In genomic region chr1:78845661-78846060, GRCm38 (mm10) we compare ENCODE assay signal across 26 mouse cellular contexts. TPM values are rescaled to one million over a fixed set of nuclear protein-coding genes. Genes with fewer than 3 reads are reported as not detected.
DNase-seq lines count a peak whose midpoint lies in the region; ATAC-seq and TF ChIP-seq lines count a peak whose summit lies in the region.
"Had no signal": no experiment of that assay in that cellular context is flagged by ENCODE, and none has a peak within 500 bp of the region (broad histone marks: within the 10 kb centered on the region; RNA-seq: fewer than 3 reads in every experiment).

No protein-coding gene starts in this region.

- no peak overlapping the region for H3K27ac ChIP-seq in forebrain, postnatal 0 days (ENCODE audit: low read depth, low read length)
- no peak overlapping the region for H3K27ac ChIP-seq in forebrain, embryonic 10.5 days
- no peak overlapping the region for H3K27ac ChIP-seq in heart, embryonic 11.5 days (ENCODE audit: low read depth, low read length)
- H3K27ac ChIP-seq in hindbrain, embryonic 16.5 days (ENCODE audit: low read depth, low read length): no peak overlapping the region
- no peak overlapping the region for H3K27ac ChIP-seq in hindbrain, embryonic 10.5 days

- no peaks in the 10 kb centered on the region for H3K9me3 ChIP-seq in forebrain, postnatal 0 days (ENCODE audit: low read length)
- no peaks in the 10 kb centered on the region for H3K9me3 ChIP-seq in forebrain, embryonic 10.5 days
- H3K9me3 ChIP-seq in heart, embryonic 11.5 days (replicated peaks; ENCODE audit: control insufficient read depth, low read length): no peaks in the 10 kb centered on the region
- no peaks in the 10 kb centered on the region for H3K9me3 ChIP-seq in hindbrain, embryonic 16.5 days (ENCODE audit: control insufficient read depth, low read length)
- H3K9me3 ChIP-seq in hindbrain, embryonic 10.5 days: no peaks in the 10 kb centered on the region
- H3K9me3 ChIP-seq: G1E had no signal

- WGBS in forebrain, postnatal 0 days: 89% methylated on average over 1 of the region's 1 CpGs
- 88% methylated on average over 1 of the region's 1 CpGs for WGBS in forebrain, embryonic 10.5 days
- WGBS in heart, embryonic 11.5 days (ENCODE audit: insufficient replicate concordance): 84% methylated on average over 1 of the region's 1 CpGs
- WGBS in hindbrain, embryonic 16.5 days: 88% methylated on average over 1 of the region's 1 CpGs
- WGBS in hindbrain, embryonic 10.5 days: 95% methylated on average over 1 of the region's 1 CpGs

- TF ChIP-seq CTCF in forebrain, postnatal 0 days (IDR thresholded peaks at IDR 0.05; ENCODE audit: low read depth): no peak

- H3K4me2 ChIP-seq in forebrain, postnatal 0 days (ENCODE audit: low read depth): no peak overlapping the region
- H3K4me2 ChIP-seq in heart, embryonic 11.5 days: no peak overlapping the region
- H3K4me2 ChIP-seq in hindbrain, embryonic 16.5 days (ENCODE audit: low read length): no peak overlapping the region

- no peak overlapping the region for H3K9ac ChIP-seq in forebrain, postnatal 0 days
- no peak overlapping the region for H3K9ac ChIP-seq in heart, embryonic 11.5 days (ENCODE audit: low read depth, low read length)
- no peak overlapping the region for H3K9ac ChIP-seq in hindbrain, embryonic 16.5 days (ENCODE audit: low read depth, low read length)

- ATAC-seq in forebrain, postnatal 0 days: peak; percentile 61
- no peak for ATAC-seq in heart, embryonic 11.5 days (replicated peaks; ENCODE audit: insufficient number of reproducible peaks, low FRiP score, low TSS enrichment)
- ATAC-seq in hindbrain, embryonic 16.5 days: peak; percentile 68; the same call in 1 of the 2 replicates
- ATAC-seq: activated CD4-positive, CD25-positive, alpha-beta regulatory T cell, adult 4 months; CD4-positive, CD25-positive, alpha-beta regulatory T cell, adult 4 months; Patski had no signal

- H3K4me1 ChIP-seq in forebrain, postnatal 0 days (ENCODE audit: insufficient read depth): no peaks in the 10 kb centered on the region
- H3K4me1 ChIP-seq in forebrain, embryonic 10.5 days: no peaks in the 10 kb centered on the region
- no peaks in the 10 kb centered on the region for H3K4me1 ChIP-seq in heart, embryonic 11.5 days (ENCODE audit: control insufficient read depth, insufficient read depth, low read length)
- no peaks in the 10 kb centered on the region for H3K4me1 ChIP-seq in hindbrain, embryonic 16.5 days (ENCODE audit: control insufficient read depth, insufficient read depth, low read depth, low read length)
- no peaks in the 10 kb centered on the region for H3K4me1 ChIP-seq in hindbrain, embryonic 10.5 days (replicated peaks)

- H3K27me3 ChIP-seq in forebrain, postnatal 0 days (ENCODE audit: insufficient read depth, low read length): no peaks in the 10 kb centered on the region
- H3K27me3 ChIP-seq in forebrain, embryonic 10.5 days (ENCODE audit: poor library complexity, severe bottlenecking): no peaks in the 10 kb centered on the region
- no peaks in the 10 kb centered on the region for H3K27me3 ChIP-seq in heart, embryonic 11.5 days (ENCODE audit: control insufficient read depth, insufficient read depth, low read length)
- H3K27me3 ChIP-seq in hindbrain, embryonic 16.5 days (replicated peaks; ENCODE audit: control insufficient read depth, insufficient read depth, low read length): no peaks in the 10 kb centered on the region
- H3K27me3 ChIP-seq in hindbrain, embryonic 10.5 days (ENCODE audit: insufficient read depth, poor library complexity, severe bottlenecking): no peaks in the 10 kb centered on the region
- H3K27me3 ChIP-seq: CH12.LX, Patski had no signal

- DNase-seq in forebrain, postnatal 0 days: peak; percentile 22
- no peak for DNase-seq in forebrain, embryonic 10.5 days (ENCODE audit: extremely low spot score, low spot score)
- peak; percentile 4 for DNase-seq in heart, adult 11 months
- DNase-seq in hindbrain, embryonic 10.5 days (ENCODE audit: low spot score): no peak
- peak; percentile 12 for DNase-seq in MN1 (ENCODE audit: low spot score)
- no peak for DNase-seq in adrenal gland, adult 18-20 months (ENCODE audit: low spot score in 2 of 2)
- DNase-seq: adrenal gland, adult 2 months; adrenal gland, adult 8-10 months; adrenal gland, postnatal 10 days; adrenal gland, postnatal 14 days; adrenal gland, postnatal 25 days; adrenal gland, postnatal 36 days; B cell, adult 2 months; cerebellum, adult 11 months; cerebellum, adult 11-12 months; cerebellum, adult 18-20 months; cerebellum, adult 2 months had no signal

- H3K4me3 ChIP-seq in forebrain, postnatal 0 days (ENCODE audit: low read depth, low read length): no peak overlapping the region
- H3K4me3 ChIP-seq in forebrain, embryonic 10.5 days: no peak overlapping the region
- H3K4me3 ChIP-seq in heart, embryonic 11.5 days (ENCODE audit: low read depth, low read length): no peak overlapping the region
- H3K4me3 ChIP-seq in hindbrain, embryonic 16.5 days (ENCODE audit: low read length): no peak overlapping the region
- no peak overlapping the region for H3K4me3 ChIP-seq in hindbrain, embryonic 10.5 days

- H3K36me3 ChIP-seq in forebrain, postnatal 0 days (ENCODE audit: insufficient read depth): no peaks in the 10 kb centered on the region
- no peaks in the 10 kb centered on the region for H3K36me3 ChIP-seq in forebrain, embryonic 10.5 days (replicated peaks)
- H3K36me3 ChIP-seq in heart, embryonic 11.5 days (ENCODE audit: control insufficient read depth, insufficient read depth, low read length): no peaks in the 10 kb centered on the region
- H3K36me3 ChIP-seq in hindbrain, embryonic 16.5 days (ENCODE audit: control insufficient read depth, insufficient read depth, low read length): no peaks in the 10 kb centered on the region
- no peaks in the 10 kb centered on the region for H3K36me3 ChIP-seq in hindbrain, embryonic 10.5 days
- H3K36me3 ChIP-seq: G1E had no signal

RNA-seq across cellular contexts. Expression of gene Kcne4, which starts 29.1 kb away (rescaled TPM):
- 0.77 and 2.0 TPM in 2 replicates for total RNA-seq in forebrain, postnatal 0 days (2014; rRNA removed)
- polyA plus RNA-seq in forebrain, postnatal 0 days (2015; fragmentation: Nextera tagmentation; extraction: Ambion mirVana): 1.9 and 3.0 TPM in 2 replicates
- polyA plus RNA-seq in forebrain, embryonic 10.5 days (2016; fragmentation: Nextera tagmentation; extraction: Ambion mirVana): 0.09 and 0.32 TPM in 2 replicates
- 0.33 and 0.69 TPM in 2 replicates for polyA plus RNA-seq in heart, embryonic 11.5 days (2014; fragmentation: Nextera tagmentation; extraction: Ambion mirVana)
- polyA plus RNA-seq in hindbrain, embryonic 16.5 days (2015; fragmentation: Nextera tagmentation; extraction: Ambion mirVana): 1.8 and 1.9 TPM in 2 replicates
- polyA plus RNA-seq in hindbrain, embryonic 10.5 days (2016; fragmentation: Nextera tagmentation; extraction: Ambion mirVana): 0.12 and 1.2 TPM in 2 replicates
- 1 to 10 TPM; 5.0 to 5.4 TPM for total RNA-seq in adrenal gland, adult 18-20 months (2021)
- total RNA-seq: CH12.LX, ES-E14, MEL had no signal
- polyA plus RNA-seq: activated CD4-positive, CD25-positive, alpha-beta regulatory T cell, adult 4 months; CD4-positive, CD25-positive, alpha-beta regulatory T cell, adult 4 months; G1E had no signal

Comparison
In these comparisons a context has a peak if more than half of its experiments do, and no peak if none do; other contexts are left out.
1. DNase-seq: peak in forebrain, postnatal 0 days (single experiment), heart, adult 11 months (single experiment) and MN1 (single experiment); none in forebrain, embryonic 10.5 days (single experiment), hindbrain, embryonic 10.5 days (single experiment) and adrenal gland, adult 18-20 months (0 of 2).